Mouse (Mus musculus) adipose tissue, adult 10 weeks (tissue): ENCODE data around the gene Gm11992. TPM values are rescaled to one million over a fixed set of nuclear protein-coding genes. Genes with fewer than 3 reads are reported as not detected.

Source experiments
- polyA plus RNA-seq: library from polyadenylated mRNA; stranded (reverse); fragments of 350-450 nt; fragmentation: Illumina TruSeq; extraction: RNeasy Lipid Tissue Mini Kit (QIAGEN cat#74804); gene quantifications from one replicate; pipeline ENCODE4 v1.2.3, GENCODE M21; 2014; ENCODE audit warnings: low read depth, low replicate concordance

The Gm11992 gene
- 2.0 TPM for polyA plus RNA-seq

DNA sequence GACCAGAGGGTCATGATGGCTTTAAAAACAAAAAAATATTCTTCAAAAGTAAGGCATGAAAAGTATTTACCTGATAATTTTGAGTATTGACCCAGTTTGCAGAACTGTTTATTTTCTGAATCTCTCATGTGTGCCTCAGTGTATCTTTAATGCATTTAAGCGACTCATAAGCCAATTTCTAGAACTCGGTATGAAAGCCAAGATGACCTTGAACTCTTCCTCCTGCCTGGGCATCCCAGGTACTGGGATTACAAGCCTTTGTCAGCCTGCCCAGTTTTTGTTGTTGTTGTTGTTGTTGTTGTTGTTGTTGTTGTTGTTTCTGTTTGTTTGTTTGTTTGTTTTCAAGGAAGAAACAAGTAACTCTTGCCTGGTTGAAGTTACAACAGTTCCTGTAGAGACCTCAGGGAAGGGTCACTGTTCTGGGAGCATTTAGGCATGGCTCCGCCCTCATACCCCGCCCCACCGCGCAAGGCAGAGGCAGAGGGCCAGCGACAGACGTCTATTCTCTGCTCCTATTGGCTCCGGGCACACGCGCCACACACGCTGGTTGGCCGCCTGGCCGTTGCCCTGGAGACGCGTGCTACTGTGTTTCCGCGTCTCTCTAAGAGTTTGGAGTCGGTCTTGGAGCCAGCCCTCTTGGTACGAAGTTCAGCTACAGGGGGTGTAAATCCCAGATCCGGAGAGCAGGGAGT lies at the start of gene Gm11992:
Gene Gm11992 (plus strand): TSS at position 584 of the 692 bp plus-strand sequence.

DNA sequence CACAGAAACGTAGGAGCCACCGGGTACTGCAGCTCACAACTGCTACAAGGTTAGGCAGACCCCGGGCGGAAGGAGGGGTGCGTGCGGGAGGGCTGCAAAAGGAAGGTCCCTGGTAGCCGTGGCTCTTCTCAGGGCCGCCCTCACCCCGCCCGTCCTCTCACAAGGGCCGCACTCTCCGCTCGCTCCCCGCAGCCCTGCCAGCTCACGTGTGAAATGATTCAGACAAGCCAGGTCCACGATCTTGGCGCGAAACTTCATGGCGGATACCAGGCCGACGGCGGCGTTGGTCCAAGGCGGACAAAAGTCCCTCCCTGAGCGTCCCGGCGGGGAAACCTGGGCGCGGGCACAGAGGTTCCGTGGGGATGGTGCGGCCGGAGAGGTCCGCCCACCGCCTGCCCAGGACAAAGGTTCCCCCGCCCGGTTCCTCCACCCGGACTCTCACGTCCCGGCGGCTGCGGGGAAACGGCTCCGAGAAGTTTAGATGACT lies 37.5 kb upstream of the Gm11992 start, which contains the start of gene Hus1:
Gene Hus1 (minus strand): TSS at position 339 of the 487 bp plus-strand sequence.

GRCm38 (mm10) chr11:9048703-9049060 lies 288 bp downstream of the Gm11992 start, which contains the start of gene Sun3:
Sun3 (minus strand) TSS chr11:9048991.

DNA sequence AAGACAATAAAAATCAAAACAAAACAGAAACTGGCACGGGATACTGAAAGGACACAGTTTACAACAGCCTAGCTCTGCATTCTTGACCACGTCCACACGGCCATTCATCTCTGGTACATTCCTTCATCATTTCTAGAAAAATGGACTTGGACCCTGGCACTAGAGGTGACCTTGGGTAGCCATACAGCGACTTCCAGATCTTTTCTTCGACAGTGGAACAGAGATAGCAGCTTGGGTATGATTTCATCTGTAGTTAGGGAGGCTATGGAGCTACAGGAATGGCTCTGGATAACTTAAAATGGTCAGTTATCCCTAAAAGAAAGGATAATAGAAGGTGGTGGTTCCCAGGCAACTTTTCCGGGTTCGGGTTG lies 69.6 kb downstream of the Gm11992 start, which contains the start of gene Upp1:
Gene Upp1 (plus strand): TSS at position 54 of the 371 bp plus-strand sequence.

Other genes with a start within 250 kb of the Gm11992 start
- gene Pkd1l1, start 75.3 kb upstream of the Gm11992 start, polyA plus RNA-seq = 0.91 TPM
- 7.1 TPM for gene Hus1, start 37.4 kb upstream of the Gm11992 start, polyA plus RNA-seq
- gene Sun3, start 397 bp downstream of the Gm11992 start, polyA plus RNA-seq = 1.4 TPM
- gene Upp1, start 69.5 kb downstream of the Gm11992 start, polyA plus RNA-seq = 3.8 TPM
- gene Abca13, start 143.3 kb downstream of the Gm11992 start, polyA plus RNA-seq = 0.01 TPM